Mouse (Mus musculus) heart, embryonic 12.5 days (tissue): ENCODE data around the gene E2f7. TPM values are rescaled to one million over a fixed set of nuclear protein-coding genes. Genes with fewer than 3 reads are reported as not detected.

ENCODE experiments used
- ATAC-seq: fragments of 200-750 bp; cut with Nextera tagmentation; 2 replicates; pipeline ENCODE4 v1.8.0; 2017; ENCODE audit warnings: moderate TSS enrichment, moderate library complexity; ENCODE audit not compliant: insufficient number of reproducible peaks, low FRiP score
- H3K27ac ChIP-seq: fragments of 300-500 bp; sonication (generic); 2 replicates; pipeline ENCODE4 v1.5.1; 2016; ENCODE audit warnings: mild to moderate bottlenecking, moderate library complexity; ENCODE audit not compliant: poor library complexity, severe bottlenecking
- H3K27me3 ChIP-seq: fragments of 300-500 bp; sonication (generic); replicated peaks from 2 replicates; pipeline ENCODE4 v1.6.1; 2016; ENCODE audit warnings: mild to moderate bottlenecking, moderate library complexity
- H3K36me3 ChIP-seq: fragments of 300-500 bp; sonication (generic); 2 replicates; pipeline ENCODE4 v1.6.1; 2016; ENCODE audit warnings: mild to moderate bottlenecking, moderate library complexity
- H3K4me1 ChIP-seq: fragments of 300-500 bp; sonication (generic); replicated peaks from 2 replicates; pipeline ENCODE4 v1.6.1; 2016; ENCODE audit warnings: mild to moderate bottlenecking
- H3K4me2 ChIP-seq: fragments of 300-500 bp; sonication (generic); 2 replicates; pipeline ENCODE4 v1.6.1; 2016; ENCODE audit warnings: mild to moderate bottlenecking, moderate library complexity
- H3K4me3 ChIP-seq: fragments of 300-500 bp; sonication (generic); 2 replicates; pipeline ENCODE4 v1.5.1; 2016; ENCODE audit warnings: mild to moderate bottlenecking
- H3K9ac ChIP-seq: fragments of 300-500 bp; sonication (generic); 2 replicates; pipeline ENCODE4 v1.6.1; 2016; ENCODE audit warnings: mild to moderate bottlenecking, moderate library complexity
- H3K9me3 ChIP-seq: fragments of 300-500 bp; sonication (generic); replicated peaks from 2 replicates; pipeline ENCODE4 v1.6.1; 2016; ENCODE audit warnings: mild to moderate bottlenecking, moderate library complexity
- WGBS: fragments of 180-500 bp; shearing (Covaris S2); methylation state at CpG from one replicate; pipeline ENCODE4 v1.1.7; 2016; 5-methylcytosine and 5-hydroxymethylcytosine counted together
- polyA plus RNA-seq: library from polyadenylated mRNA; unstranded; fragments of >200 nt; fragmentation: Nextera tagmentation; extraction: Ambion mirVana; gene quantifications from 2 replicates; pipeline ENCODE4 v1.2.1, GENCODE M21; 2016

The E2f7 gene
- polyA plus RNA-seq, 1 experiment from 2014 or later = 20.1 TPM

DNA sequence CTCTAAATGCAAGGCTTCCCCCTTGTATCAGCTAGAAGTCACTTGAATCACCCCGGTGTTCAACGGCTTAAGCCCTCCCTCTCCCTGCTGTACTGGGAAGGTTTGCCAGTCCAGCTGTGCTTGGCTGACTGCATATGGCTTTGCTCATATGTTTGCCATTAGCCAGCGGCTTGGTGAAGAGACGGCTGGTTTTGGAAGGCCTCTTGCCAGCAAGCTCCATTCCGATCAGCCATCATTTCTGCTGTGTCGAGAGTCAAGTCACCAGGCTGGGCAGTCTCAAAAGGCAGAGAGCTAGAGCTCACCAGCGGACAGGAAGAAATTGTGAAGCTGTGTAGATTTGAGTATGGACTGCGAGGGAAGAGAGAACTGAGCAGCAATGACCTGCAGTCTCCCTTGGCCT is 61.2 kb downstream of the E2f7 start:
- Histone ChIP-seq H3K27ac (no peak overlapping the region), H3K9ac (no peak overlapping the region), H3K4me2 (no peak overlapping the region), H3K36me3 (no peaks in the 10 kb centered on the region), H3K27me3 (no peaks in the 10 kb centered on the region), H3K4me1 (peaks cover 10% of the 10 kb centered on the region), H3K9me3 (no peaks in the 10 kb centered on the region), H3K4me3 (no peak overlapping the region)
- ATAC-seq = no peak
- 78% methylated on average over 8 of the region's 8 CpGs for WGBS

DNA sequence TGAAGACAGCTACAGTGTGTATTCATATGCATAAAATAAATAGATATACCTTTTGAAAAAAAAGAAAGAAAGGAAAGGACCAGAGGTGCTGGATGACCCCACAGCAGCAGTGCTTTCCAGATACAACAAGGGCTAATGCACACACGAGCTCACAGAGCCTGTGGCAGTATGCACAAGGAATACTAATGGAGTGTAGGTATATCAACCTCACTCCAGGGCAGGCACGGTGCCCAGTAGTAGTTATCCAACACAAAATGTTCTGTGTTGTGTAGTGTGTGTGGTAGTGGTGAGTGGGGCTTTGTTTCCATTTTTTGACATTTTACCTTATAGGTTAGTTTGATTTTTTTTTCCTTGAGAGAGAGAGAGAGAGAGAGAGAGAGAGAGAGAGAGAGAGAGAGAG is 65.3 kb downstream of the E2f7 start:
- H3K4me1 ChIP-seq = peaks cover 7% of the 10 kb centered on the region
- no peak overlapping the region for H3K4me2 ChIP-seq
- no peak overlapping the region for H3K27ac ChIP-seq
- no peak overlapping the region for H3K4me3 ChIP-seq
- no peaks in the 10 kb centered on the region for H3K36me3 ChIP-seq
- H3K27me3 ChIP-seq = 0 out of 2 replicates have a peak, but pooled peaks cover 3% of the 10 kb centered on the region
- WGBS = 80% methylated on average over 2 of the region's 2 CpGs
- no peaks in the 10 kb centered on the region for H3K9me3 ChIP-seq
- no peak for ATAC-seq
- H3K9ac ChIP-seq = no peak overlapping the region

- Histone ChIP-seq H3K27me3 (0 out of 2 replicates have a peak, but pooled peaks cover 3% of the 10 kb centered on the region), H3K27ac (no peak overlapping the region), H3K9me3 (no peaks in the 10 kb centered on the region), H3K4me3 (no peak overlapping the region), H3K9ac (no peak overlapping the region), H3K4me2 (no peak overlapping the region), H3K4me1 (no peaks in the 10 kb centered on the region), H3K36me3 (no peaks in the 10 kb centered on the region)
- no peak for ATAC-seq
- WGBS = 73% methylated on average over 10 of the region's 10 CpGs
Observed at GRCm38 (mm10) chr10:110811209-110811861, 66.1 kb downstream of the E2f7 start.

- Histone ChIP-seq H3K9me3 (no peaks in the 10 kb centered on the region), H3K4me2 (no peak overlapping the region), H3K36me3 (no peaks in the 10 kb centered on the region), H3K9ac (no peak overlapping the region), H3K4me1 (no peaks in the 10 kb centered on the region), H3K27ac (no peak overlapping the region), H3K27me3 (0 out of 2 replicates have a peak, but pooled peaks cover 3% of the 10 kb centered on the region), H3K4me3 (no peak overlapping the region)
- no peak for ATAC-seq
- WGBS = 52% methylated on average over 2 of the region's 2 CpGs
Observed at GRCm38 (mm10) chr10:110811862-110812225, 66.6 kb downstream of the E2f7 start.

GRCm38 (mm10) chr10:110821139-110821538 is 75.9 kb downstream of the E2f7 start:
- Histone ChIP-seq H3K4me2 (no peak overlapping the region), H3K9me3 (peaks cover 9% of the 10 kb centered on the region; the same call in 1 of the 2 replicates)
- WGBS = 77% methylated on average over 11 of the region's 11 CpGs

GRCm38 (mm10) chr10:110821692-110822091 is 76.5 kb downstream of the E2f7 start:
- H3K27me3 ChIP-seq = no peaks in the 10 kb centered on the region
- H3K4me1 ChIP-seq = peaks cover 10% of the 10 kb centered on the region; the same call in 1 of the 2 replicates
- H3K9me3 ChIP-seq = peaks cover 9% of the 10 kb centered on the region; the same call in 1 of the 2 replicates
- H3K9ac ChIP-seq = no peak overlapping the region
- no peak overlapping the region for H3K27ac ChIP-seq
- H3K36me3 ChIP-seq = no peaks in the 10 kb centered on the region
- 81% methylated on average over 3 of the region's 3 CpGs for WGBS
- H3K4me3 ChIP-seq = no peak overlapping the region
- no peak for ATAC-seq
- H3K4me2 ChIP-seq = no peak overlapping the region

More at GRCm38 (mm10) chr10:110821139-110821538, 75.9 kb downstream of the E2f7 start:
- Histone ChIP-seq H3K9ac (no peak overlapping the region), H3K27me3 (no peaks in the 10 kb centered on the region), H3K36me3 (no peaks in the 10 kb centered on the region), H3K4me1 (peaks cover 10% of the 10 kb centered on the region; the same call in 1 of the 2 replicates), H3K27ac (no peak overlapping the region), H3K4me3 (no peak overlapping the region)
- no peak for ATAC-seq

- Histone ChIP-seq H3K4me3 (no peak overlapping the region), H3K27ac (peak overlapping the region; percentile 29), H3K4me1 (peaks cover 8% of the 10 kb centered on the region), H3K9ac (no peak overlapping the region), H3K9me3 (no peaks in the 10 kb centered on the region), H3K36me3 (no peaks in the 10 kb centered on the region), H3K27me3 (no peaks in the 10 kb centered on the region), H3K4me2 (no peak overlapping the region)
- 7% methylated on average over 6 of the region's 6 CpGs for WGBS
- ATAC-seq = peak; percentile 59
Observed at GRCm38 (mm10) chr10:110832336-110832735, 87.1 kb downstream of the E2f7 start.

DNA sequence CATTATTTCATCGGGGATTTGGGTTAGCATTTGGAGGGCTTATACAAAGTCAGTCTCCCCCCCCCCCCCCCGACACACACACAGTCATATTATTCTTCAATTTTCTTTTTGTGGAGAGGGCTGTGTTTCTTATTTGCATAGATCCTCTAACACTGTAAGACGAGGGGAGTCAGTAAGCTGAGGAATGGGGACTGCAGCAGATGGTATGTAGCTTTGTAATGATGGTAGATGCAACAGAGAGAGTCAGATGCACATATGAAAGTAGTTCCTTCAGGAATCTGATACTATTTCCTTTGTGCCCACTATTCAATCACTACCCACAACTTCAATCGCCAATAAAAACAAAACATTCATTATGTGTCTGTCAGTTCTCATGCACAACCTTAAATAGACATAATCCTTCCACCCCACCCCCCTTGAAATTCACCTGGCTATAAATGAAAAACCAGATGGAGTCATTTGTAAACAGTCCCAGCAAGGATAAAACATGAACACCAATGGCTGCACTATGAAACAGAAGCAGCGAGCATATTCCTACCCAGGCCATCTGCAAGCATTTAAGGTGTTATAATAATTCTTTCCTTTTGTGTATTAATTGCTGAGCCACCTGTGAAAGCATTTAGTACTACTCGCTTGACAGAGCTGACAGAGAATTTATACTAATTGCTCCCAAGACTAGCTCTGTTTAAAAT is 90.0 kb downstream of the E2f7 start:
- no peak overlapping the region for H3K4me2 ChIP-seq
- WGBS = 75% methylated on average over 6 of the region's 6 CpGs
- H3K4me3 ChIP-seq = no peak overlapping the region
- no peak overlapping the region for H3K9ac ChIP-seq
- H3K9me3 ChIP-seq = no peaks in the 10 kb centered on the region
- peaks cover 8% of the 10 kb centered on the region for H3K4me1 ChIP-seq
- H3K36me3 ChIP-seq = no peaks in the 10 kb centered on the region
- no peak overlapping the region for H3K27ac ChIP-seq
- H3K27me3 ChIP-seq = no peaks in the 10 kb centered on the region
- ATAC-seq = no peak

Other genes with a start within 250 kb of the E2f7 start
- gene Csrp2, start 174.3 kb downstream of the E2f7 start, polyA plus RNA-seq = 351 and 398 TPM in 2 replicates